Mouse (Mus musculus): ENCODE results near the gene Plpp3. TPM values are rescaled to one million over a fixed set of nuclear protein-coding genes. Genes with fewer than 3 reads are reported as not detected.
A peak's percentile ranks its signal among the peaks of the same experiment; 100 is the strongest.

Plpp3 gene
- polyA plus RNA-seq, 1 experiment from 2014 or later: 67.7 TPM

- no peak for ATAC-seq
- H3K4me1 ChIP-seq (replicated peaks; ENCODE audit: control insufficient read depth, insufficient read depth, low read length): peaks cover 34% of the 10 kb centered on the region
- 55% methylated on average over 9 of the region's 9 CpGs for WGBS
Measured at GRCm38 (mm10) chr4:105195256-105195655, 38.1 kb downstream of the Plpp3 start.

GRCm38 (mm10) chr4:105196099-105196498 is 39.0 kb downstream of the Plpp3 start:
- no peak overlapping the region for H3K4me2 ChIP-seq (ENCODE audit: low read length)
- H3K27ac ChIP-seq (ENCODE audit: low read length): no peak overlapping the region
- H3K36me3 ChIP-seq (ENCODE audit: control insufficient read depth, insufficient read depth): no peaks in the 10 kb centered on the region
- H3K4me1 ChIP-seq (replicated peaks; ENCODE audit: control insufficient read depth, insufficient read depth, low read length): peaks cover 34% of the 10 kb centered on the region
- WGBS: 77% methylated on average over 9 of the region's 9 CpGs
- no peak overlapping the region for H3K9ac ChIP-seq (replicated peaks; ENCODE audit: low read depth, low read length)
- no peaks in the 10 kb centered on the region for H3K27me3 ChIP-seq (replicated peaks; ENCODE audit: control insufficient read depth, insufficient read depth, low read length)
- no peaks in the 10 kb centered on the region for H3K9me3 ChIP-seq (ENCODE audit: control insufficient read depth, low read length)
- no peak for ATAC-seq
- no peak overlapping the region for H3K4me3 ChIP-seq (replicated peaks; ENCODE audit: low read length)

More at GRCm38 (mm10) chr4:105195256-105195655, 38.1 kb downstream of the Plpp3 start:
- Histone ChIP-seq H3K4me2 (ENCODE audit: low read length) (no peak overlapping the region), H3K27me3 (replicated peaks; ENCODE audit: control insufficient read depth, insufficient read depth, low read length) (no peaks in the 10 kb centered on the region), H3K27ac (ENCODE audit: low read length) (no peak overlapping the region), H3K4me3 (replicated peaks; ENCODE audit: low read length) (no peak overlapping the region), H3K9ac (replicated peaks; ENCODE audit: low read depth, low read length) (no peak overlapping the region), H3K9me3 (ENCODE audit: control insufficient read depth, low read length) (no peaks in the 10 kb centered on the region), H3K36me3 (ENCODE audit: control insufficient read depth, insufficient read depth) (no peaks in the 10 kb centered on the region)

- H3K27ac ChIP-seq (ENCODE audit: low read length): no peak overlapping the region
- no peaks in the 10 kb centered on the region for H3K9me3 ChIP-seq (ENCODE audit: control insufficient read depth, low read length)
- no peaks in the 10 kb centered on the region for H3K27me3 ChIP-seq (replicated peaks; ENCODE audit: control insufficient read depth, insufficient read depth, low read length)
- H3K9ac ChIP-seq (replicated peaks; ENCODE audit: low read depth, low read length): no peak overlapping the region
- ATAC-seq: peak; percentile 41
- no peaks in the 10 kb centered on the region for H3K36me3 ChIP-seq (ENCODE audit: control insufficient read depth, insufficient read depth)
- peaks cover 28% of the 10 kb centered on the region for H3K4me1 ChIP-seq (replicated peaks; ENCODE audit: control insufficient read depth, insufficient read depth, low read length)
- H3K4me3 ChIP-seq (replicated peaks; ENCODE audit: low read length): no peak overlapping the region
- H3K4me2 ChIP-seq (ENCODE audit: low read length): no peak overlapping the region
- 60% methylated on average over 9 of the region's 9 CpGs for WGBS
Measured at GRCm38 (mm10) chr4:105196993-105197765, 40.0 kb downstream of the Plpp3 start.

GRCm38 (mm10) chr4:105198696-105199095 is 41.5 kb downstream of the Plpp3 start:
- Histone ChIP-seq H3K27me3 (replicated peaks; ENCODE audit: control insufficient read depth, insufficient read depth, low read length) (no peaks in the 10 kb centered on the region), H3K27ac (ENCODE audit: low read length) (no peak overlapping the region), H3K4me2 (ENCODE audit: low read length) (no peak overlapping the region), H3K4me1 (replicated peaks; ENCODE audit: control insufficient read depth, insufficient read depth, low read length) (peaks cover 36% of the 10 kb centered on the region), H3K9me3 (ENCODE audit: control insufficient read depth, low read length) (no peaks in the 10 kb centered on the region), H3K4me3 (replicated peaks; ENCODE audit: low read length) (no peak overlapping the region), H3K9ac (replicated peaks; ENCODE audit: low read depth, low read length) (no peak overlapping the region), H3K36me3 (ENCODE audit: control insufficient read depth, insufficient read depth) (no peaks in the 10 kb centered on the region)
- no peak for ATAC-seq
- 95% methylated on average over 5 of the region's 5 CpGs for WGBS

GRCm38 (mm10) chr4:105199345-105199744 is 42.2 kb downstream of the Plpp3 start:
- Histone ChIP-seq H3K27me3 (replicated peaks; ENCODE audit: control insufficient read depth, insufficient read depth, low read length) (no peaks in the 10 kb centered on the region), H3K4me1 (replicated peaks; ENCODE audit: control insufficient read depth, insufficient read depth, low read length) (peaks cover 43% of the 10 kb centered on the region), H3K36me3 (ENCODE audit: control insufficient read depth, insufficient read depth) (no peaks in the 10 kb centered on the region), H3K9ac (replicated peaks; ENCODE audit: low read depth, low read length) (no peak overlapping the region), H3K4me3 (replicated peaks; ENCODE audit: low read length) (no peak overlapping the region), H3K9me3 (ENCODE audit: control insufficient read depth, low read length) (no peaks in the 10 kb centered on the region), H3K27ac (ENCODE audit: low read length) (no peak overlapping the region), H3K4me2 (ENCODE audit: low read length) (no peak overlapping the region)
- ATAC-seq: no peak
- WGBS: 81% methylated on average over 8 of the region's 8 CpGs

GRCm38 (mm10) chr4:105200624-105201524 is 43.7 kb downstream of the Plpp3 start:
- H3K9me3 ChIP-seq (ENCODE audit: control insufficient read depth, low read length): no peaks in the 10 kb centered on the region
- 0 out of 2 replicates have a peak overlapping the region, but pooled peaks have one; percentile 2 for H3K4me2 ChIP-seq (ENCODE audit: low read length)
- H3K36me3 ChIP-seq (ENCODE audit: control insufficient read depth, insufficient read depth): no peaks in the 10 kb centered on the region
- H3K27me3 ChIP-seq (replicated peaks; ENCODE audit: control insufficient read depth, insufficient read depth, low read length): no peaks in the 10 kb centered on the region
- no peak overlapping the region for H3K4me3 ChIP-seq (replicated peaks; ENCODE audit: low read length)
- H3K27ac ChIP-seq (ENCODE audit: low read length): no peak overlapping the region
- H3K9ac ChIP-seq (replicated peaks; ENCODE audit: low read depth, low read length): no peak overlapping the region
- H3K4me1 ChIP-seq (replicated peaks; ENCODE audit: control insufficient read depth, insufficient read depth, low read length): peaks cover 58% of the 10 kb centered on the region
- no peak for ATAC-seq
- 22% methylated on average over 14 of the region's 14 CpGs for WGBS

- H3K27ac ChIP-seq (ENCODE audit: low read length): peak overlapping the region; percentile 86; the same call in 1 of the 2 replicates
- no peaks in the 10 kb centered on the region for H3K27me3 ChIP-seq (replicated peaks; ENCODE audit: control insufficient read depth, insufficient read depth, low read length)
- H3K4me3 ChIP-seq (replicated peaks; ENCODE audit: low read length): no peak overlapping the region
- WGBS: 75% methylated on average over 3 of the region's 3 CpGs
- ATAC-seq: no peak
- H3K36me3 ChIP-seq (ENCODE audit: control insufficient read depth, insufficient read depth): no peaks in the 10 kb centered on the region
- H3K9ac ChIP-seq (replicated peaks; ENCODE audit: low read depth, low read length): no peak overlapping the region
- H3K9me3 ChIP-seq (ENCODE audit: control insufficient read depth, low read length): no peaks in the 10 kb centered on the region
- H3K4me1 ChIP-seq (replicated peaks; ENCODE audit: control insufficient read depth, insufficient read depth, low read length): peaks cover 50% of the 10 kb centered on the region
- no peak overlapping the region for H3K4me2 ChIP-seq (ENCODE audit: low read length)
Measured at GRCm38 (mm10) chr4:105202439-105202838, 45.3 kb downstream of the Plpp3 start.

- Histone ChIP-seq H3K4me1 (replicated peaks; ENCODE audit: control insufficient read depth, insufficient read depth, low read length) (peaks cover 50% of the 10 kb centered on the region), H3K9ac (replicated peaks; ENCODE audit: low read depth, low read length) (no peak overlapping the region), H3K36me3 (ENCODE audit: control insufficient read depth, insufficient read depth) (no peaks in the 10 kb centered on the region), H3K4me2 (ENCODE audit: low read length) (peak overlapping the region; percentile 24), H3K27me3 (replicated peaks; ENCODE audit: control insufficient read depth, insufficient read depth, low read length) (no peaks in the 10 kb centered on the region), H3K4me3 (replicated peaks; ENCODE audit: low read length) (no peak overlapping the region), H3K9me3 (ENCODE audit: control insufficient read depth, low read length) (no peaks in the 10 kb centered on the region), H3K27ac (ENCODE audit: low read length) (peak overlapping the region; percentile 86)
- WGBS: 46% methylated on average over 2 of the region's 2 CpGs
- ATAC-seq: peak; percentile 77
Measured at GRCm38 (mm10) chr4:105203303-105203761, 46.2 kb downstream of the Plpp3 start.

GRCm38 (mm10) chr4:105204071-105204470 is 46.9 kb downstream of the Plpp3 start:
- ATAC-seq: no peak
- peak overlapping the region; percentile 16; the same call in 1 of the 2 replicates for H3K27ac ChIP-seq (ENCODE audit: low read length)
- 69% methylated on average over 9 of the region's 9 CpGs for WGBS
- no peaks in the 10 kb centered on the region for H3K27me3 ChIP-seq (replicated peaks; ENCODE audit: control insufficient read depth, insufficient read depth, low read length)
- no peaks in the 10 kb centered on the region for H3K9me3 ChIP-seq (ENCODE audit: control insufficient read depth, low read length)
- H3K9ac ChIP-seq (replicated peaks; ENCODE audit: low read depth, low read length): no peak overlapping the region
- H3K4me1 ChIP-seq (replicated peaks; ENCODE audit: control insufficient read depth, insufficient read depth, low read length): peaks cover 50% of the 10 kb centered on the region
- no peaks in the 10 kb centered on the region for H3K36me3 ChIP-seq (ENCODE audit: control insufficient read depth, insufficient read depth)
- H3K4me3 ChIP-seq (replicated peaks; ENCODE audit: low read length): no peak overlapping the region
- H3K4me2 ChIP-seq (ENCODE audit: low read length): no peak overlapping the region
